In genomic region chr2:130634739-130635411, GRCm38 (mm10) we compare ENCODE assay signal across 8 mouse cellular contexts. TPM values are rescaled to one million over a fixed set of nuclear protein-coding genes. Genes with fewer than 3 reads are reported as not detected.
DNase-seq lines count a peak whose midpoint lies in the region; ATAC-seq lines count a peak whose summit lies in the region.

No protein-coding gene starts in this region.

- peaks cover 32% of the 10 kb centered on the region for H3K4me1 ChIP-seq in embryonic facial prominence, embryonic 15.5 days
- peaks cover 19% of the 10 kb centered on the region for H3K4me1 ChIP-seq in hindbrain, embryonic 14.5 days (replicated peaks; ENCODE audit: control insufficient read depth, insufficient read depth, low read length)
- H3K4me1 ChIP-seq in liver, embryonic 16.5 days (ENCODE audit: control insufficient read depth, low read depth, low read length), result peaks cover 14% of the 10 kb centered on the region
- H3K4me1 ChIP-seq in neural tube, embryonic 15.5 days, result peaks cover 30% of the 10 kb centered on the region

- H3K27me3 ChIP-seq in embryonic facial prominence, embryonic 15.5 days, result peaks cover 49% of the 10 kb centered on the region
- H3K27me3 ChIP-seq in hindbrain, embryonic 14.5 days (ENCODE audit: control insufficient read depth, insufficient read depth, low read length), result peaks cover 58% of the 10 kb centered on the region
- peaks cover 55% of the 10 kb centered on the region for H3K27me3 ChIP-seq in liver, embryonic 16.5 days (ENCODE audit: control insufficient read depth, insufficient read depth, low read depth, low read length)
- peaks cover 58% of the 10 kb centered on the region for H3K27me3 ChIP-seq in neural tube, embryonic 15.5 days (replicated peaks)

- ATAC-seq in cerebellum, adult (ENCODE audit: insufficient number of reproducible peaks, low FRiP score, low TSS enrichment), result peak; percentile 37; the same call in 1 of the 2 replicates
- peak; percentile 53 for ATAC-seq in embryonic facial prominence, embryonic 15.5 days (ENCODE audit: insufficient number of reproducible peaks, low FRiP score, low TSS enrichment, low read depth)
- no peak for ATAC-seq in hindbrain, embryonic 14.5 days (ENCODE audit: low FRiP score)
- no peak for ATAC-seq in liver, embryonic 16.5 days (ENCODE audit: low read depth)
- ATAC-seq in neural tube, embryonic 15.5 days (ENCODE audit: low FRiP score), result no peak

- intact Hi-C loops in gastrocnemius, postnatal 36 days (cut with DNase I), result no loop called here

- peak overlapping the region; percentile 27; the same call in 1 of the 2 replicates for H3K9ac ChIP-seq in embryonic facial prominence, embryonic 15.5 days
- H3K9ac ChIP-seq in hindbrain, embryonic 14.5 days, result peak overlapping the region; percentile 44
- no peak overlapping the region; the same call in 1 of the 2 replicates for H3K9ac ChIP-seq in liver, embryonic 16.5 days (ENCODE audit: low read depth, low read length)
- H3K9ac ChIP-seq in neural tube, embryonic 15.5 days (replicated peaks), result no peak overlapping the region; the same call in 1 of the 2 replicates

- 2% methylated on average over 38 of the region's 38 CpGs for WGBS in embryonic facial prominence, embryonic 15.5 days
- WGBS in hindbrain, embryonic 14.5 days, result 3% methylated on average over 38 of the region's 38 CpGs
- WGBS in liver, embryonic 16.5 days (ENCODE audit: insufficient replicate concordance), result 5% methylated on average over 38 of the region's 38 CpGs
- 8% methylated on average over 38 of the region's 38 CpGs for WGBS in neural tube, embryonic 15.5 days

- peak overlapping the region; percentile 76 for H3K4me2 ChIP-seq in embryonic facial prominence, embryonic 15.5 days (replicated peaks)
- peak overlapping the region; percentile 55 for H3K4me2 ChIP-seq in hindbrain, embryonic 14.5 days (replicated peaks)
- peak overlapping the region; percentile 46 for H3K4me2 ChIP-seq in liver, embryonic 16.5 days (ENCODE audit: low read depth, low read length)
- peak overlapping the region; percentile 50 for H3K4me2 ChIP-seq in neural tube, embryonic 15.5 days

- H3K27ac ChIP-seq in embryonic facial prominence, embryonic 15.5 days (replicated peaks), result no peak overlapping the region
- no peak overlapping the region for H3K27ac ChIP-seq in hindbrain, embryonic 14.5 days
- H3K27ac ChIP-seq in liver, embryonic 16.5 days (ENCODE audit: low read length), result no peak overlapping the region
- H3K27ac ChIP-seq in neural tube, embryonic 15.5 days (replicated peaks), result no peak overlapping the region

- no peaks in the 10 kb centered on the region for H3K36me3 ChIP-seq in embryonic facial prominence, embryonic 15.5 days
- peaks cover 22% of the 10 kb centered on the region for H3K36me3 ChIP-seq in hindbrain, embryonic 14.5 days (replicated peaks; ENCODE audit: control insufficient read depth, insufficient read depth)
- no peaks in the 10 kb centered on the region for H3K36me3 ChIP-seq in liver, embryonic 16.5 days (ENCODE audit: control insufficient read depth, insufficient read depth)
- peaks cover 20% of the 10 kb centered on the region for H3K36me3 ChIP-seq in neural tube, embryonic 15.5 days

- H3K4me3 ChIP-seq in embryonic facial prominence, embryonic 15.5 days (replicated peaks), result peak overlapping the region; percentile 44
- H3K4me3 ChIP-seq in hindbrain, embryonic 14.5 days (replicated peaks; ENCODE audit: low read length), result peak overlapping the region; percentile 24
- peak overlapping the region; percentile 35 for H3K4me3 ChIP-seq in liver, embryonic 16.5 days (ENCODE audit: low read depth, low read length)
- peak overlapping the region; percentile 20; the same call in 1 of the 2 replicates for H3K4me3 ChIP-seq in neural tube, embryonic 15.5 days (replicated peaks)

- H3K9me3 ChIP-seq in embryonic facial prominence, embryonic 15.5 days (replicated peaks), result no peaks in the 10 kb centered on the region
- no peaks in the 10 kb centered on the region for H3K9me3 ChIP-seq in hindbrain, embryonic 14.5 days (ENCODE audit: control insufficient read depth, low read length)
- H3K9me3 ChIP-seq in liver, embryonic 16.5 days (replicated peaks; ENCODE audit: control insufficient read depth, low read length), result no peaks in the 10 kb centered on the region
- no peaks in the 10 kb centered on the region for H3K9me3 ChIP-seq in neural tube, embryonic 15.5 days (replicated peaks)

- DNase-seq in cerebellum, adult 11 months, result no peak
- DNase-seq in T-cell, adult 2 months (ENCODE audit: low spot score), result peak; percentile 23
- no peak for DNase-seq in hindbrain, embryonic 14.5 days (ENCODE audit: low spot score)
- no peak for DNase-seq in gastrocnemius, postnatal 36 days

RNA-seq across cellular contexts. Expression of gene Ubox5, which starts 5.0 kb away (rescaled TPM):
- 11.8 TPM in 2 replicates for polyA plus RNA-seq in embryonic facial prominence, embryonic 15.5 days (2015; fragmentation: Nextera tagmentation; extraction: Ambion mirVana)
- polyA plus RNA-seq in hindbrain, embryonic 14.5 days (2014; fragmentation: Nextera tagmentation; extraction: Ambion mirVana), result 9.7 and 12.6 TPM in 2 replicates
- 4.1 and 4.5 TPM in 2 replicates for polyA plus RNA-seq in liver, embryonic 16.5 days (2015; fragmentation: Nextera tagmentation; extraction: Ambion mirVana)
- 10.0 and 11.3 TPM in 2 replicates for polyA plus RNA-seq in neural tube, embryonic 15.5 days (2015; fragmentation: Nextera tagmentation; extraction: Ambion mirVana)
- 1 to 10 TPM; 3.4 to 5.3 TPM for total RNA-seq in gastrocnemius, postnatal 36 days (2021)

RNA-seq across cellular contexts. Expression of gene Fastkd5, which starts 5.0 kb away (rescaled TPM):
- 12.5 and 13.4 TPM in 2 replicates for polyA plus RNA-seq in embryonic facial prominence, embryonic 15.5 days (2015; fragmentation: Nextera tagmentation; extraction: Ambion mirVana)
- 11.5 and 12.8 TPM in 2 replicates for polyA plus RNA-seq in hindbrain, embryonic 14.5 days (2014; fragmentation: Nextera tagmentation; extraction: Ambion mirVana)
- polyA plus RNA-seq in liver, embryonic 16.5 days (2015; fragmentation: Nextera tagmentation; extraction: Ambion mirVana), result 7.9 and 8.8 TPM in 2 replicates
- polyA plus RNA-seq in neural tube, embryonic 15.5 days (2015; fragmentation: Nextera tagmentation; extraction: Ambion mirVana), result 9.5 and 10.8 TPM in 2 replicates
- 1 to 10 TPM; 4.9 to 5.2 TPM for total RNA-seq in gastrocnemius, postnatal 36 days (2021)

RNA-seq across cellular contexts. Expression of gene Lzts3, which starts 7.7 kb away (rescaled TPM):
- 6.1 and 6.7 TPM in 2 replicates for polyA plus RNA-seq in embryonic facial prominence, embryonic 15.5 days (2015; fragmentation: Nextera tagmentation; extraction: Ambion mirVana)
- 5.3 and 5.7 TPM in 2 replicates for polyA plus RNA-seq in hindbrain, embryonic 14.5 days (2014; fragmentation: Nextera tagmentation; extraction: Ambion mirVana)
- polyA plus RNA-seq in liver, embryonic 16.5 days (2015; fragmentation: Nextera tagmentation; extraction: Ambion mirVana), result 1.6 and 1.9 TPM in 2 replicates
- polyA plus RNA-seq in neural tube, embryonic 15.5 days (2015; fragmentation: Nextera tagmentation; extraction: Ambion mirVana), result 18.1 and 21.4 TPM in 2 replicates
- 1 to 10 TPM; 1.9 to 2.4 TPM for total RNA-seq in gastrocnemius, postnatal 36 days (2021)

RNA-seq across cellular contexts. Expression of gene Ddrgk1, which starts 29.6 kb away (rescaled TPM):
- polyA plus RNA-seq in embryonic facial prominence, embryonic 15.5 days (2015; fragmentation: Nextera tagmentation; extraction: Ambion mirVana), result 76.8 and 77.8 TPM in 2 replicates
- polyA plus RNA-seq in hindbrain, embryonic 14.5 days (2014; fragmentation: Nextera tagmentation; extraction: Ambion mirVana), result 62.5 and 65.3 TPM in 2 replicates
- 43.0 and 48.3 TPM in 2 replicates for polyA plus RNA-seq in liver, embryonic 16.5 days (2015; fragmentation: Nextera tagmentation; extraction: Ambion mirVana)
- 74.3 and 76.2 TPM in 2 replicates for polyA plus RNA-seq in neural tube, embryonic 15.5 days (2015; fragmentation: Nextera tagmentation; extraction: Ambion mirVana)
- 10 to 100 TPM; 82.3 to 96.2 TPM for total RNA-seq in gastrocnemius, postnatal 36 days (2021)

RNA-seq across cellular contexts. Expression of gene Itpa, which starts 32.5 kb away (rescaled TPM):
- 96.6 and 101 TPM in 2 replicates for polyA plus RNA-seq in embryonic facial prominence, embryonic 15.5 days (2015; fragmentation: Nextera tagmentation; extraction: Ambion mirVana)
- polyA plus RNA-seq in hindbrain, embryonic 14.5 days (2014; fragmentation: Nextera tagmentation; extraction: Ambion mirVana), result 115 and 116 TPM in 2 replicates
- polyA plus RNA-seq in liver, embryonic 16.5 days (2015; fragmentation: Nextera tagmentation; extraction: Ambion mirVana), result 37.0 and 41.0 TPM in 2 replicates
- 115 and 123 TPM in 2 replicates for polyA plus RNA-seq in neural tube, embryonic 15.5 days (2015; fragmentation: Nextera tagmentation; extraction: Ambion mirVana)
- 10 to 100 TPM; 10.8 to 13.2 TPM for total RNA-seq in gastrocnemius, postnatal 36 days (2021)

Comparison
In these comparisons a context has a peak if more than half of its experiments do, and no peak if none do; other contexts are left out.
1. ATAC-seq: peak in cerebellum, adult (single experiment) and embryonic facial prominence, embryonic 15.5 days (single experiment); none in hindbrain, embryonic 14.5 days (single experiment), liver, embryonic 16.5 days (single experiment) and neural tube, embryonic 15.5 days (single experiment).
2. H3K9ac ChIP-seq: peak in embryonic facial prominence, embryonic 15.5 days (single experiment) and hindbrain, embryonic 14.5 days (single experiment); none in liver, embryonic 16.5 days (single experiment) and neural tube, embryonic 15.5 days (single experiment).
3. Peak in every context shown above with its lines, with median percentiles within 50 percentile points of each other: H3K4me2 ChIP-seq and H3K4me3 ChIP-seq.